Mouse (Mus musculus) ES-Bruce4 (cell line): ENCODE measurements around the gene Wdr49.

ENCODE experiments used
- CTCF ChIP-seq: IDR thresholded peaks from one replicate; pipeline ENCODE4 v1.8.1; 2011; ENCODE audit warnings: low read depth, low read length
- POLR2A ChIP-seq: IDR thresholded peaks from one replicate; pipeline ENCODE4 v1.8.1; 2011; ENCODE audit warnings: low read length; ENCODE audit not compliant: insufficient read depth

GRCm38 (mm10) chr3:75475106-75475505, 6.8 kb downstream of the Wdr49 start:
- TF ChIP-seq CTCF (no peak), POLR2A (no peak)
